Mouse (Mus musculus): ENCODE measurements around the gene Pias3. TPM values are rescaled to one million over a fixed set of nuclear protein-coding genes. Genes with fewer than 3 reads are reported as not detected.
"Not testable (repeated sequence)": the region's sequence is repeated elsewhere in the genome, so short reads cannot be mapped to it uniquely, and the experiment has no call there.

Gene Pias3
- total RNA-seq, 1 experiment from 2014 or later: 4.7 TPM

DNA sequence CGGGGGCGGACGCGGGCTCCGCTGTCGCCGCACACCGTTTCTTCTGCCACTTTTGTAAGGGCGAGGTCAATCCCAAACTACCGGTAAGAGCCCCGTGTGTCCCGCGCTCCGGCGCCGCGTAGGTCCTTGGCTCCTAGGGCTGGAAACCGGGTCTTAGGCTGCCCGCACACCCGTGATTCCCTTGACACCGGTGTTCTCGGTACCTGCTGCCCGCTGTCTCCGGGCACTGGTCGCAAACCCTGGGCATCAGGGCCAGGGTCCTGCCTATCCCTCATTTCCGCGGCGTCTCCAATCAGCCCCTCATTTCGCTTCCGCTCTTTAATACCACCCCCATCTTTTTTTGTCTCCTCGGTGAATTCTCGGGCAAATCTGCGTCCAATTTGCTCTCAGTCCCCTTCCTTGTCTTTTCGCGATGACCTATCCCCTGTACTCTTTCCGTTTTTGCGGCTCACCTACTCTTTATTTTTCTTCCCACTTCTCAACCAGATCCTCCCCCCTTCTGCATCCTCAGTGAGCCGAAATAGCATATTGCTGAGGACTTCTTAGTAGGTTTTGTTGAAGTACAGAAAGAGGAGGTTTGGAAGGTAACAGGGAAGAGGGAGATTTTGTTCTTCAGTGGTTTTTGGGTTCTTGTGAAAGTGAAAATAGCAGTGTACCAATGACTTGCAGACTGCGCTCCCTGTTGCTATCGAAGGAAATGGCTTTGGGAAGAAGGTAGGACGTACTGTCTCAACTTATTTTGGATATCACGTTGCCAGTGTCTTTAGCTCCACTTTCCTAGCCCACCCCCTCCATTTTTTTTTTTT, 31.8 kb downstream of the Pias3 start:
- peak; percentile 30 for ATAC-seq (replicated peaks; ENCODE audit: low read depth, poor library complexity, severe bottlenecking)

DNA sequence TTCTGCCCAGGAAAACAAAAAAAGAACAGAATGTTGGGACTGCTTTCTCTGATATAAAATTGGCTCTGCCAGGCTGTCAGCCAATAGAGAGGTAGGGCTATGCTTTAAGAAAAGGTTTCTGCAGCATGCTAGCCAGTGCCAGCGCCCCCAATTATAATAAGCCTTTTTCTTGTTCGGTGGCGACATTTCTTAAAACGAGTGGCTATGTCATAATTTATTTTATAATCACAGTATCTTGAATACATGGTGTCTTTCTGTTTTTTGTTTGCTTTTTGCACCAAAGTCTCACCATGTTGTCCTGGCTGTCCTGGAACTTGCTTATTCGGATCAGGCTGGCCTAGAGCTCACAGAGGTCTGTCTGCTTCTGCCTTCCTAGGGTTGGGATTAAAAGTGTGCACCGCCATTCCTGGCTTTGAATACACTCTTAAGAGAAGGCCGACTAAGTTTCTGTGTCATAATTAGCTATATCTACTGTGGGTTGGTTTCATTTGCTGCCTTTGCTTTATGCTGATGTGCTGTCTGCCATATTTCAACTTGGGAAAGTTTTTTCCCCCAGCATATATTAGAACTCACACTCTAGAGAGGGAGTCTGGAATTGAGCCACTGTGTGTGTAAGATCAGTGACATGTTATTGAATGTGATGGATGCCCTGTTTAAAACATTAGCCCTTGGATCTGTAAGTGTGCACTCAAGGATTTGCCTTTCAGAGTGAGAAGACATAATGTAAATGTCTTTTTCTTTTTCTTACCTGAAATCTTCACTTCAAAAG, 32.6 kb downstream of the Pias3 start:
- no peak for ATAC-seq (replicated peaks; ENCODE audit: low read depth, poor library complexity, severe bottlenecking)

GRCm38 (mm10) chr3:96729403-96729784, 33.2 kb downstream of the Pias3 start:
- ATAC-seq (replicated peaks; ENCODE audit: low read depth, poor library complexity, severe bottlenecking): peak; percentile 46; the same call in 1 of the 2 replicates

GRCm38 (mm10) chr3:96730785-96731184, 34.6 kb downstream of the Pias3 start:
- ATAC-seq (replicated peaks; ENCODE audit: low read depth, poor library complexity, severe bottlenecking): no peak

GRCm38 (mm10) chr3:96733984-96734383, 37.8 kb downstream of the Pias3 start:
- ATAC-seq (replicated peaks; ENCODE audit: low read depth, poor library complexity, severe bottlenecking): no peak

- ATAC-seq (replicated peaks; ENCODE audit: low read depth, poor library complexity, severe bottlenecking): no peak
These were observed 39.0 kb downstream of the Pias3 start for GRCm38 (mm10) chr3:96735200-96735599.

DNA sequence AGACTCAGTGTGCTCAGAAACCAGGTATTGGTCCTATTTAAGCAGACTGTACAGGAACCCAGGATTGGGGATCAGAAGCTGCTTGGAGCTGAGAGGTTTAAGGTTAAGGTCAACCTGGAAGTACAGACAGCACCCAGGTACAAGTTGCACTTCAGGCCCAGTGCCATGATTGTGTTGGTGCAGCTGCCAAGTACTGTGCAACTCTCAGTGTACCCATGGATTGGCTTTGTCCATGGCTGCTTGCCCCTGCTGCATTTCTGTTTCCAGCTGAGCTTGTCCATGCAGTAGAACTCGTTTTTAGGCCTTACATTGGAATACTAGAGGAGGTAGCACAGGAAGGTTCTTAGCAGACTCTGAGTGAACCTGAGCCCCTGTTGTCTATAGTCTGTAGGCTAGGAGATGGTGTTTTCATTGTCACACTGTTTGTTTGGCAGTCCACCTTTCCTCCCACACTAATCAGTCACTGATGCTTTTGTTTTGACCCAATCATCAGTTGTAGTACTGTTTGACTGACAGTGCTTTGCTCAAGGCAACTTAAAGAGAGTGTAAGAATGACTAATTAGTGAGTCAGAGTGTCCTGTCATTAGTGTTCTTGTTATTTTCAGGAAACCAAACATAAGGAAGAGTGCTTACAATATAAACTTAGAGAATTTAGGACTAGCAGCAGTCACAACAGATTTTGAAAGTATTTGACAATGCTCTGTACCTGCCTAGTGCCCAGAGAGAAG, 41.0 kb downstream of the Pias3 start:
- ATAC-seq (replicated peaks; ENCODE audit: low read depth, poor library complexity, severe bottlenecking): no peak

GRCm38 (mm10) chr3:96737995-96738394, 41.8 kb downstream of the Pias3 start:
- no peak for ATAC-seq (replicated peaks; ENCODE audit: low read depth, poor library complexity, severe bottlenecking)

DNA sequence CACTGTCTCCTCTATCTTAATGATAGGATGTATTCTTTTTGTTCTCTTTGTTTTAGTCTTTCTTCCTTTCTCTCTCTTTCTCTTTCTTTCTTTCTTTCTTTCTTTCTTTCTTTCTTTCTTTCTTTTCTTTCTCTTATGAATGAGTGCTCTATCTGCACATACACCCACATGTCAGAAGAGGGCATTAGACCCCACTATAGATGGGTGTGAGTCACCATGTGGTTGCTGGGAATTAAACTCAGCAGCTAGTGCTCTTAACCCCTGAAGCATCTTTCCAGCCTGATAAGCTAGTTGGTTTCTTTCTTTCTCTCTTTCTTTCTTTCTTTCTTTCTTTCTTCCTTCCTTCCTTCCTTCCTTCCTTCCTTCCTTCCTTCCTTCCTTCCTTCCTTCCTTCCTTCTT, 44.1 kb downstream of the Pias3 start:
- ATAC-seq (replicated peaks; ENCODE audit: low read depth, poor library complexity, severe bottlenecking): not testable (repeated sequence)

- 0 out of 2 replicates have a peak, but pooled peaks have one; percentile 18 for ATAC-seq (replicated peaks; ENCODE audit: low read depth, poor library complexity, severe bottlenecking)
These were observed 48.2 kb downstream of the Pias3 start for GRCm38 (mm10) chr3:96744348-96744747.

- 0 out of 2 replicates have a peak, but pooled peaks have one; percentile 39 for ATAC-seq (replicated peaks; ENCODE audit: low read depth, poor library complexity, severe bottlenecking)
These were observed 50.6 kb downstream of the Pias3 start for GRCm38 (mm10) chr3:96746829-96747228.

Other genes with a start within 250 kb of the Pias3 start
- gene BC107364, start 244.1 kb upstream of the Pias3 start, total RNA-seq (2017): not detected in 2 replicates
- gene Hfe2, start 171.2 kb upstream of the Pias3 start, total RNA-seq (2017): not detected in 2 replicates
- 163 and 170 TPM in 2 replicates for gene Txnip, start 138.4 kb upstream of the Pias3 start, total RNA-seq (2017)
- not detected in 2 replicates for gene Gm16253, start 119.4 kb upstream of the Pias3 start, total RNA-seq (2017)
- gene Polr3gl, start 102.2 kb upstream of the Pias3 start, total RNA-seq (2017): 47.2 and 48.1 TPM in 2 replicates
- not detected in 2 replicates for gene Ankrd34a, start 99.7 kb upstream of the Pias3 start, total RNA-seq (2017)
- gene Lix1l, start 95.2 kb upstream of the Pias3 start, total RNA-seq (2017): 1.3 and 3.2 TPM in 2 replicates
- 81.2 and 82.9 TPM in 2 replicates for gene Rbm8a, start 66.5 kb upstream of the Pias3 start, total RNA-seq (2017)
- 20.1 and 22.3 TPM in 2 replicates for gene Pex11b, start 61.0 kb upstream of the Pias3 start, total RNA-seq (2017)
- gene Gm42957, start 60.9 kb upstream of the Pias3 start, total RNA-seq (2017): not detected in 2 replicates
- 0.37 and 0.92 TPM in 2 replicates for gene Itga10, start 50.8 kb upstream of the Pias3 start, total RNA-seq (2017)
- not detected in 2 replicates for gene Ankrd35, start 26.3 kb upstream of the Pias3 start, total RNA-seq (2017)
- gene Nudt17, start 12.2 kb downstream of the Pias3 start, total RNA-seq (2017): 0.15 TPM in 1 of 2 replicates, not detected in the other
- 19.8 and 25.8 TPM in 2 replicates for gene Polr3c, start 31.2 kb downstream of the Pias3 start, total RNA-seq (2017)
- gene Rnf115, start 31.3 kb downstream of the Pias3 start, total RNA-seq (2017): 56.2 and 69.8 TPM in 2 replicates
- 0.50 and 1.5 TPM in 2 replicates for gene Pdzk1, start 132.9 kb downstream of the Pias3 start, total RNA-seq (2017)
- gene Cd160, start 133.0 kb downstream of the Pias3 start, total RNA-seq (2017): not detected in 2 replicates
- gene Gja5, start 208.3 kb downstream of the Pias3 start, total RNA-seq (2017): 0.05 TPM in 1 of 2 replicates, not detected in the other
- gene Gpr89, start 209.0 kb downstream of the Pias3 start, total RNA-seq (2017): 29.1 and 40.7 TPM in 2 replicates
- not detected in 2 replicates for gene Gja8, start 229.6 kb downstream of the Pias3 start, total RNA-seq (2017)